Mouse (Mus musculus) ES-E14 (cell line): ENCODE data around the gene Pip5k1a.

Source experiments
- CHD2 ChIP-seq: IDR thresholded peaks from 2 replicates; pipeline ENCODE4 v1.6.1; 2014; ENCODE audit warnings: mild to moderate bottlenecking, low read depth, low read length, inconsistent platforms
- HCFC1 ChIP-seq: IDR thresholded peaks from 2 replicates; pipeline ENCODE4 v1.6.1; 2012; ENCODE audit warnings: low read length, inconsistent platforms, borderline replicate concordance; ENCODE audit not compliant: insufficient read depth
- MAFK ChIP-seq: IDR thresholded peaks from 2 replicates; pipeline ENCODE4 v1.6.1; 2014; ENCODE audit warnings: mild to moderate bottlenecking, low read depth, low read length, inconsistent platforms; ENCODE audit not compliant: insufficient read depth
- ZC3H11A ChIP-seq: IDR thresholded peaks from 2 replicates; pipeline ENCODE4 v1.6.1; 2012; ENCODE audit warnings: low read depth, mild to moderate bottlenecking, inconsistent platforms, low read length, borderline replicate concordance
- ZNF384 ChIP-seq: IDR thresholded peaks from 2 replicates; pipeline ENCODE4 v1.6.1; 2012; ENCODE audit warnings: low read depth, low read length, inconsistent platforms

DNA sequence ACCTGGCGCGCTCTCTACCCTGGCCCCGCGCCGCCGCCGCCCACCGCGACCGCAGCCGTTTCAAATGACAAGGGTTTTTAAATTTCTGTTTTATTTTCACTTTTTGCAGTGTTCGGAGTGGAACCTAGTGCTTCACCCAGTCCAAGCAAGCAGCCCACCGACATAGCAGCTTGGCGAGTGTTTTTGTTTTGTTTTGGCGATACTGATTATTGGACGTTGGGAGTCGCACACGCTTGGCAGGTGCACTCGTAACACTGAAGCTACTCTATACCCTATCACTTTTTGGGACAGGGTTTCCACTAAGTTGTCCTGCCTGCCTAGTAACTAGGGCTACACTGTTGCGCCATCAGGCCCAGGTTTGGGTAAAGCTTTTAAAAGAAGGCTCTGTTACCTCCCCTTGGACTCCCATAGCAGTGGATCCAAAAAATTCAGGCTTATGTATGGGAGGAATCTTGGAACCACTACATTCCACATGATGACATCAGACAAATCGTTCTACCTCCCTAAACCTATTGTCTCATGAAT, 90.1 kb downstream of the Pip5k1a start:
- no peak for TF ChIP-seq ZC3H11A
- no peak for TF ChIP-seq CHD2
- no peak for TF ChIP-seq MAFK
- TF ChIP-seq HCFC1: no peak
- TF ChIP-seq ZNF384: no peak
